Mouse (Mus musculus) kidney, postnatal 0 days (tissue): ENCODE measurements around the gene Lyzl4. TPM values are rescaled to one million over a fixed set of nuclear protein-coding genes. Genes with fewer than 3 reads are reported as not detected.

Experiments
- ATAC-seq: fragments of 200-750 bp; cut with Nextera tagmentation; replicated peaks from 2 replicates; pipeline ENCODE4 v1.8.0; 2017; ENCODE audit warnings: low read depth, moderate number of reproducible peaks, moderate TSS enrichment, moderate library complexity; ENCODE audit not compliant: low FRiP score
- DNase-seq: peaks from one replicate; pipeline ENCODE4 v3.0.0-alpha.2; 2016; ENCODE audit warnings: low spot score
- H3K27ac ChIP-seq: fragments of 300-500 bp; sonication (generic); 2 replicates; pipeline ENCODE4 v1.5.1; 2014; ENCODE audit warnings: mild to moderate bottlenecking
- H3K27me3 ChIP-seq: fragments of 300-500 bp; sonication (generic); 2 replicates; pipeline ENCODE4 v1.6.1; 2014; ENCODE audit warnings: low read length, mixed read lengths; ENCODE audit not compliant: insufficient read depth
- H3K36me3 ChIP-seq: fragments of 300-500 bp; sonication (generic); 2 replicates; pipeline ENCODE4 v1.6.1; 2014; ENCODE audit warnings: low read length, mixed read lengths; ENCODE audit not compliant: insufficient read depth
- H3K4me1 ChIP-seq: fragments of 300-500 bp; sonication (generic); replicated peaks from 2 replicates; pipeline ENCODE4 v1.6.1; 2014; ENCODE audit warnings: antibody characterized with exemption, low read length, mixed read lengths; ENCODE audit not compliant: insufficient read depth
- H3K4me2 ChIP-seq: fragments of 300-500 bp; sonication (generic); 2 replicates; pipeline ENCODE4 v1.6.1; 2014; ENCODE audit warnings: mild to moderate bottlenecking, low read length, moderate library complexity, mixed read lengths
- H3K4me3 ChIP-seq: fragments of 300-500 bp; sonication (generic); replicated peaks from 2 replicates; pipeline ENCODE4 v1.5.1; 2014; ENCODE audit warnings: low read depth, low read length
- H3K9ac ChIP-seq: fragments of 300-500 bp; sonication (generic); 2 replicates; pipeline ENCODE4 v1.6.1; 2014; ENCODE audit warnings: low read depth, low read length
- H3K9me3 ChIP-seq: fragments of 300-500 bp; sonication (generic); replicated peaks from 2 replicates; pipeline ENCODE4 v1.6.1; 2016; ENCODE audit warnings: low read length, inconsistent platforms, mixed read lengths
- CTCF ChIP-seq: IDR thresholded peaks from 2 replicates; pipeline ENCODE4 v1.5.1; 2016; ENCODE audit warnings: antibody characterized with exemption, low read depth, mild to moderate bottlenecking, moderate library complexity
- WGBS: fragments of 180-500 bp; shearing (Covaris S2); extraction: QIAGEN DNeasy Blood & Tissue Kit; methylation state at CpG from one replicate; pipeline ENCODE4 v1.1.7; 2014; 5-methylcytosine and 5-hydroxymethylcytosine counted together
- polyA plus RNA-seq: library from polyadenylated mRNA; unstranded; fragments of >200 nt; fragmentation: Nextera tagmentation; extraction: Ambion mirVana; gene quantifications from 2 replicates; pipeline ENCODE4 v1.2.1, GENCODE M21; 2015

The Lyzl4 gene
- polyA plus RNA-seq, 1 experiment from 2014 or later = not detected

DNA sequence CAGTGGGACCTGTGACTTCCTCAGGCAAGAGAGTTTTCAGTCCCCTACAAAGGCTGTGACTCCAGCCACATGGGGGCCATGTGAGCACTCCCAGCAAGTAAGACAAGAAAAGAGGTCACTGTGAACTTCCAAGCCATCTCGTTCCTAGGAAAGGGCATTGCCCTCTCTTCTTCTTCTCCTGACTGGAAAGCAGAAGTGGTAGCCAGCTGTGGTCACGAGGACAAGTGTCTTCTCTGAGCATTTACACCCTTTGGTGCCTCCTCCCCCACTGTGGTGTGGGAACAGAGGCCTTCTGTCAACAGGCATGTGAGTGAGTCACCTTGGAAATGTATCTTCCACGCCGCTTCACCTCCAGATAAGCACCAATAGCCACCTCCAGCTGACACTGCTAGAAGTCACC is 9.9 kb downstream of the Lyzl4 start:
- Histone ChIP-seq H3K27me3 (no peaks in the 10 kb centered on the region), H3K4me2 (no peak overlapping the region), H3K4me3 (no peak overlapping the region), H3K27ac (no peak overlapping the region), H3K36me3 (no peaks in the 10 kb centered on the region), H3K4me1 (no peaks in the 10 kb centered on the region), H3K9ac (no peak overlapping the region), H3K9me3 (no peaks in the 10 kb centered on the region)
- WGBS = 52% methylated on average over 4 of the region's 4 CpGs
- DNase-seq (no peak), ATAC-seq (no peak)
- TF ChIP-seq CTCF = no peak

DNA sequence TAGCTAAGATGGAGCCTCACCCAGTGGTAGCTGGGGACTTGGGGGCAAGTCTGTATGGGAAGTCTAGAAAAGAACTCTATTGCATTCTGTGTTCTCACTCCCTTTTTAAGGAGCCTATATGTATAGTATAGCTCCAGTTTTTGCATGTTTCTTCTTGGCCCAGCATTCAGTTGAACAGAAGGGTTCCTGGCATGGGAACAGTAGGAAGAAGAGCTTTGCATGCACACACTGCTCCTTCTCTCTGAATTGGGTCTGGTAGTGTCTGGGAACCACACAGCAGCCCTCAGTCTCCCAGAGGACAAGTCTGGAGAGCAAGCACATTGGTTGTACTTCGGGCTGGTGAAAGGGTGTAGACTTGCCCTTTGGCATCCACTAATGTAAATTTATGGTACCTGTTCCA is 11.3 kb downstream of the Lyzl4 start:
- DNase-seq (no peak), ATAC-seq (no peak)
- no peaks in the 10 kb centered on the region for H3K36me3 ChIP-seq
- H3K4me1 ChIP-seq = no peaks in the 10 kb centered on the region
- no peak overlapping the region for H3K4me2 ChIP-seq
- no peak overlapping the region for H3K4me3 ChIP-seq
- H3K9ac ChIP-seq = no peak overlapping the region
- TF ChIP-seq CTCF = no peak
- WGBS = 77% methylated on average over 1 of the region's 1 CpGs
- no peaks in the 10 kb centered on the region for H3K27me3 ChIP-seq
- no peak overlapping the region for H3K27ac ChIP-seq
- H3K9me3 ChIP-seq = no peaks in the 10 kb centered on the region

DNA sequence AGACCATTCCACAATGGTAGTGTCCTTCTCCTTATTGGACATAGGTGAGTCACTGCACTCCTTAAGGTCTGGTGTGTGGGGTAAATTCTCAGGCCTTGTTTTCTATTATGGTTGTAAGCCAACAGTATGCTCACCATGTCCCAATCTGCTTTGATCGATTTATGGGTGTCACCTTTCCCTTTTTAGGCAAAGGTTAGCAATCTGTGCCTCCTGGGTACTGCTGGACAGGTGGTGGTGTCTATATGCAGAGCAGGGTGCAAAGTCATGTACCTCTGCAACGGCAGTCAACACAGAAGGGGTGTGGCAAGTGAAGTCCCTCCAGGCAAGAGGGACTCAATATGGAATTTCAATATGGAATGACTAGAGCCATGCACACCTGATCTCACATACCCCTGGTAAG is 17.0 kb downstream of the Lyzl4 start:
- no peak for TF ChIP-seq CTCF
- H3K27me3 ChIP-seq = no peaks in the 10 kb centered on the region
- H3K4me3 ChIP-seq = no peak overlapping the region
- H3K4me1 ChIP-seq = no peaks in the 10 kb centered on the region
- H3K27ac ChIP-seq = no peak overlapping the region
- no peak for ATAC-seq
- no peaks in the 10 kb centered on the region for H3K36me3 ChIP-seq
- DNase-seq = no peak
- no peaks in the 10 kb centered on the region for H3K9me3 ChIP-seq
- WGBS = 74% methylated on average over 2 of the region's 2 CpGs
- H3K9ac ChIP-seq = no peak overlapping the region
- H3K4me2 ChIP-seq = no peak overlapping the region

DNA sequence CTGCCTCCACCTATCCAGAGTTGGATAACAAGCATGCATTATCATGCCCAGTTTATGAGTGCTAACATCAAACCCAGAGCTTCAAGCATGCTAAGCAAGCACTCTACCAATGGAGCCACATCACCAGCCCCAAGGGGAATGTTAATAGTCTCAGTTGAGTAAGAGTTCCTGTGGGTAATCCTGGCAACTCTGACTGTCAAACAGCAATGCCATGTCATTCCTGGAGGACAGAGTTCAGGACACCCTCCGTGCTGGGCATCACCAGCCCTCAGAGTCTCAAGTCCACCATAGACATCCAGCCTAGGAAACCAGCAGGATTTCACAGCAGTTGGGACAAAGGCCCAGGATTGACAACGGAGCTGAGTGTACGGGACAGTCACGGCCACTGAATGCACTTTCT is 18.7 kb downstream of the Lyzl4 start:
- no peaks in the 10 kb centered on the region for H3K9me3 ChIP-seq
- no peak for DNase-seq
- 86% methylated on average over 4 of the region's 4 CpGs for WGBS

DNA sequence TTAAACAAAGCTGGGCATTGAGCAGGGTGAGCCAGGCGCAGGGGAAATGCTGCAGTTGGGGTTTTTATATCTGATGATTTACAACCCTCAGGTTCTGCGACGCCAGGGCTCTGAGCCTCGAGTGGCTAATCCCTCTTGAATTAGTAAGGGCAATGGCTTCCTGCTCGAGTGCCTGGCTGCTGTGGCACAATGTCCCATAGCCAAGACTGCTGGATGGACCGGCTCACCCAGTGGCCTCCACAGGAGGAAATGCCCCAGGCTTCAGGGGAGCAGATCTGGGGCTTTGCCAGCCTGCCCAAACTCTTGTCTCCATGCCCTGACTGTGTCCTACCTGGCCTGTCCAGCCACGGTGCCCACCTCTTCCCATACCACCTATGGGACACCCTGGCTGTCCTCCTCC is 22.5 kb downstream of the Lyzl4 start:
- TF ChIP-seq CTCF = no peak
- Histone ChIP-seq H3K4me2 (no peak overlapping the region), H3K9ac (no peak overlapping the region), H3K4me3 (no peak overlapping the region), H3K27me3 (no peaks in the 10 kb centered on the region), H3K27ac (no peak overlapping the region), H3K36me3 (no peaks in the 10 kb centered on the region), H3K4me1 (no peaks in the 10 kb centered on the region), H3K9me3 (no peaks in the 10 kb centered on the region)
- 25% methylated on average over 7 of the region's 7 CpGs for WGBS
- no peak for ATAC-seq
- no peak for DNase-seq

More for the DNA sequence above, 18.7 kb downstream of the Lyzl4 start:
- no peaks in the 10 kb centered on the region for H3K36me3 ChIP-seq
- H3K27ac ChIP-seq = no peak overlapping the region
- no peak for TF ChIP-seq CTCF
- H3K9ac ChIP-seq = no peak overlapping the region
- ATAC-seq = no peak
- no peak overlapping the region for H3K4me2 ChIP-seq
- no peaks in the 10 kb centered on the region for H3K4me1 ChIP-seq
- no peak overlapping the region for H3K4me3 ChIP-seq
- H3K27me3 ChIP-seq = no peaks in the 10 kb centered on the region

DNA sequence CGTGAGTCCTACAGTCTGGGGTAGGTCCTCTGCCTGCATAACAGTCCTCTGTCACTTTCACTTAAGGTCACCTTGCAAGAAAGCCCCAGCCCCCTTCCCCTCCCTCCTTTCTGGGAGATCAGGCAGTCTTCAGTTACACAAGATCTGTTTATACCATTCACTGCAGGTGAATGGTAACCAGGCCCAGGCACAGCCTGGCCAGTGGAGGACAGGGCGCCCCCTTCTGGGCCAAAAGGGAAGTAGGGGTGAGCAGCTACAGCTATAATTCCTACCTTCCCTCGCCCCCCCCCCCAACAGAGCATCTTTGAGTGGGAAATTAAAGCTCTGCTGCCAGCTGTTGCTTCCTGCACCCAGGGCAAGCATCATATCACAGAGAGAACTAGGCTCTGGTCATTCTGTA is 25.4 kb downstream of the Lyzl4 start:
- TF ChIP-seq CTCF = peak; percentile 49

DNA sequence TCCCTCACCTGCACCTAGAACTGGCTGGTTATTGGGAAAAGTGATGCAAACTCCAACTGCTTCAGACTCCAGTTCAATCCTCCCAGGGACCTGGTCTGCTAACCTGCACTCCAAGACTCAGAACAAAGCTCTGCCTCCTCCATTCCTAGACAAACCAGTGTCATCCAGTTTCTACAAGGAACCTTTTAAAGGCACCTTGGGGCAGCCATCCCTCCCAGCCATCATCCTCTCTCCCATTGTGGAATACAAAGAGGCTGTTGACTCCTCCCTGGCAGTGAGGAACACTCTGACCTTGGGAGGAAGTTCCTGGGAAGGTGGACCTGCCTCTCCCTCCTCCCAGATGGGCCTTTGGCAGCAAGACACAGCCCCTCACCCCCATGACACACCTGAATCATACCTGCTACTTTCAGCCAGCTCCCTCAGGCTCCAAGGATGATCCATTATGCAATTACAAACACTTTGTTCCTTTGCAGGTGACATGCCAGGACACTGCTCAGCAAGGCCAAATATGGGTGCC is 27.6 kb downstream of the Lyzl4 start:
- Histone ChIP-seq H3K9me3 (no peaks in the 10 kb centered on the region), H3K9ac (no peak overlapping the region), H3K27me3 (no peaks in the 10 kb centered on the region), H3K27ac (no peak overlapping the region), H3K36me3 (no peaks in the 10 kb centered on the region), H3K4me2 (no peak overlapping the region), H3K4me1 (no peaks in the 10 kb centered on the region), H3K4me3 (no peak overlapping the region)
- DNase-seq (no peak), ATAC-seq (no peak)
- TF ChIP-seq CTCF = no peak

More for the DNA sequence above, 25.4 kb downstream of the Lyzl4 start:
- Histone ChIP-seq H3K4me3 (no peak overlapping the region), H3K27ac (no peak overlapping the region), H3K27me3 (no peaks in the 10 kb centered on the region), H3K4me2 (no peak overlapping the region), H3K9ac (no peak overlapping the region), H3K4me1 (no peaks in the 10 kb centered on the region), H3K9me3 (no peaks in the 10 kb centered on the region), H3K36me3 (no peaks in the 10 kb centered on the region)
- 67% methylated on average over 3 of the region's 3 CpGs for WGBS
- ATAC-seq (no peak), DNase-seq (no peak)
